Mouse (Mus musculus): ENCODE data around the gene Plcb1.

DNA sequence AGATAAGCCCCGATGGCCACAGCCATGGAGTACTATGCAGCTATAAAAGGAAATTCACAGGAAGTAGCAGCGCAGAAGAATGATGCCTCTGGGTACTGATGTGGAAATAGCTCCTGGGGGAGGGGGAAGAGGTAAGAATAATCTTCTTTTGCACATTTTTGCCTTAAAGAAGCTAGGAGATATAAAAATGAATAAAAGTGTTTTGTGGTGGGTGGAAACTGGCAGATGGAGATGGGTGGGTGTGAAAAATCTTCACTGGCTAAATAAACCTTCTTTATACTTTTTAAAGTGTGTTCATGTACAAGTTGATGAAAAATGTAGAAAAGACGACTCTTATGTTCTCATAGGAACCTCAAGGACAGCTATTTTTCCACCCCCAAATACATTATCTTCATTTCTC, 60.7 kb downstream of the Plcb1 start:
- TF ChIP-seq CEBPB (IDR thresholded peaks at IDR 0.05; ENCODE audit: low read depth) (no peak), CTCF (IDR thresholded peaks at IDR 0.05; ENCODE audit: control insufficient read depth, insufficient read depth, insufficient read length) (no peak), USF1 (IDR thresholded peaks at IDR 0.05; ENCODE audit: low read depth) (no peak), MAX (IDR thresholded peaks at IDR 0.05) (no peak), FOSL1 (IDR thresholded peaks at IDR 0.05; ENCODE audit: insufficient read depth, low read length, poor library complexity, severe bottlenecking) (no peak), MYOD1 (IDR thresholded peaks at IDR 0.05; ENCODE audit: control insufficient read depth, insufficient read length, low read depth) (no peak)
